Mouse (Mus musculus): ENCODE results near the gene Igsf9. TPM values are rescaled to one million over a fixed set of nuclear protein-coding genes. Genes with fewer than 3 reads are reported as not detected.

Igsf9 gene
- polyA plus RNA-seq, 1 experiment from 2014 or later, result 47.8 TPM

DNA sequence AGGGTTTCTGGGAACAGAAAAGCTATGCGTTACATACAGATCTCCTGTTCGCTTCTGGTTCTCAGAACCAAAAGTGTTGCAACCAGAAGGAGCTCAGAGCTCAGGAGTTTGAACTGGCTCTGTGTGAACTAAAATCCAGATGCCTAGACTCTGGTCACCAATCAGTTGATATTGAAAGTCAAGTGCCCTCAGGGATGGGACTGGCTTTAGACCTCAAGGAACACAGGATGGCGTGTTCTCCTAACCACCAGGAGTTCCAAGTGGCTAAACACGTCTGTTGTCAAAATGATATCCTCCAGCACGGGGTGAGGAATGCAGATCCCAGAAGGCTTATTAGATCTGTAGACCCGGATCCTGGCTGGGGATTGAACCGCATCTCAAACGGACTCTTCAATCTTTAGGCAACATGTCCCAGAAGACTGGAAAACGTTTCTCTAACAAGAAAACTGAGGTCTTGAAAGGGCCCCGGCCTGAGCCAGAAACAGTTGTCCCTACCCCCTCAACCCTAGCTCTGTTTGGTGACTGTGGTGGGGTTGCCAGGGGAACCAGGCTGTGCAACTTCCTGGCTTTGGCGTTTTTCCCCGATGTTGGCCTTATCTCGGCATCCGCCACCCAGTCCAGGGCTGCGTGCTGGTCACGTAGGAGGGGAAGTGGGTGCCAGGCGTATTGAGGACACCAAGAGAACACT lies 32.1 kb downstream of the Igsf9 start:
- WGBS, result 82% methylated on average over 17 of the region's 17 CpGs
- H3K27me3 ChIP-seq (ENCODE audit: control insufficient read depth, insufficient read depth, low read length), result no peaks in the 10 kb centered on the region
- H3K4me1 ChIP-seq (replicated peaks; ENCODE audit: control insufficient read depth, insufficient read depth, low read length), result no peaks in the 10 kb centered on the region
- no peaks in the 10 kb centered on the region for H3K9me3 ChIP-seq (ENCODE audit: control insufficient read depth, low read length)
- no peaks in the 10 kb centered on the region for H3K36me3 ChIP-seq (ENCODE audit: control insufficient read depth, insufficient read depth, low read length)
- no peak overlapping the region for H3K4me2 ChIP-seq (replicated peaks; ENCODE audit: low read depth, low read length)
- ATAC-seq (ENCODE audit: low FRiP score), result no peak
- H3K4me3 ChIP-seq (ENCODE audit: low read depth, low read length), result no peak overlapping the region
- no peak overlapping the region for H3K27ac ChIP-seq (ENCODE audit: low read depth, low read length)
- DNase-seq (ENCODE audit: low spot score), result no peak
- no peak overlapping the region for H3K9ac ChIP-seq (ENCODE audit: low read depth, low read length)

DNA sequence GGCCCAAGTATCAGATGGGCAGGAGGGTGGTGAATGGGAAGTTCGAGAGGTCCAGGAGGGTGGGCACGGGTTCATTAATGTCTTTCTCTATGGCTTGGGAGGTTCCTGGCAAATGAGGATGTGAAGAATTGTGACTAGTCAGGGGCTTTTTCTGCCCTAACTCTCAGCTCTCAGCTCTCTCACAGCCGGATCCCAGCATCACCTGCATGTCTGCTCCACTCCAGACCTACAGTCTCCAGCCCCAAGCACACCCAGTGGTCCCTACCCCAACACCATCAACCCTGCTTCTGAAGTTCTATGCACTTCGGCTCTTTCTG lies 32.6 kb downstream of the Igsf9 start:
- H3K27me3 ChIP-seq (ENCODE audit: control insufficient read depth, insufficient read depth, low read length), result no peaks in the 10 kb centered on the region
- H3K9me3 ChIP-seq (ENCODE audit: control insufficient read depth, low read length), result no peaks in the 10 kb centered on the region
- 71% methylated on average over 4 of the region's 4 CpGs for WGBS
- no peaks in the 10 kb centered on the region for H3K4me1 ChIP-seq (replicated peaks; ENCODE audit: control insufficient read depth, insufficient read depth, low read length)
- H3K4me3 ChIP-seq (ENCODE audit: low read depth, low read length), result no peak overlapping the region
- no peak for DNase-seq (ENCODE audit: low spot score)
- no peak overlapping the region for H3K27ac ChIP-seq (ENCODE audit: low read depth, low read length)
- H3K9ac ChIP-seq (ENCODE audit: low read depth, low read length), result no peak overlapping the region
- H3K36me3 ChIP-seq (ENCODE audit: control insufficient read depth, insufficient read depth, low read length), result no peaks in the 10 kb centered on the region
- ATAC-seq (ENCODE audit: low FRiP score), result no peak
- no peak overlapping the region for H3K4me2 ChIP-seq (replicated peaks; ENCODE audit: low read depth, low read length)

DNA sequence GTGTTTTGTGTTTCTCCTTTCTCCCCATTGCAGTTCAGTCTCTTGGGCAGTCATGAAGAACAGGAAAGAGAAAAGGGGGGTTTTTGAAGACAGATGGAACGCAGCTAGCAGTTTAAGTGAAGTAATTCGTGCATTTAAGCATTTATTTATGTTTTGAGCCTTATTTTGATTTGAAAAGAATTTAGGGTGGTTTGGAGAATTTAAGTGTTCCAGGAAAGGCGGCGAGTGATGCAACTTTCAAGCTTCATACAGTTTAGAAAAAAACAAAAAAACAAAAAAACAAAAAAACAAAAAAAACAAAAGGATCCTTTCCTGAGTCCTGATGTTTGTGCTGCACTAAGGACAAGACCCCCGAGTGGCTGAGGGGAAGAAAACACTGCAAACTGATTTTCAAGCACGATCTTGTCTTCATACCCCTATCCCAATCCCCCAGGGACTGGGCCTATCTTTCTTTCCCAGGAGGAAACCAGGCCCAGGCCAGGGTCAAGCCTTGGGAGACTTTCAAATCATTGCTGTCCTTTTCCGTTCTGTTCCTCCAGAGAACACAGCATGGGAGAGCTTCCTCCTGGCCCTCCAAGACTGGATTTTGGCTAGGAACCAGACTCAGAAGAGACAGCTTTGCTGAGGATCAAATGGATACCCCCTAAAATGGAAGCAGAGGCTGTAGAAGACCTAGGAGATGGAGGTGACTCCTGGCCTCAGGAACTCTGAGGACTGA lies 33.1 kb downstream of the Igsf9 start:
- ATAC-seq (ENCODE audit: low FRiP score) (no peak), DNase-seq (ENCODE audit: low spot score) (no peak)
- Histone ChIP-seq H3K4me1 (replicated peaks; ENCODE audit: control insufficient read depth, insufficient read depth, low read length) (no peaks in the 10 kb centered on the region), H3K9ac (ENCODE audit: low read depth, low read length) (no peak overlapping the region), H3K27ac (ENCODE audit: low read depth, low read length) (no peak overlapping the region), H3K4me2 (replicated peaks; ENCODE audit: low read depth, low read length) (no peak overlapping the region), H3K27me3 (ENCODE audit: control insufficient read depth, insufficient read depth, low read length) (no peaks in the 10 kb centered on the region), H3K4me3 (ENCODE audit: low read depth, low read length) (no peak overlapping the region), H3K9me3 (ENCODE audit: control insufficient read depth, low read length) (no peaks in the 10 kb centered on the region), H3K36me3 (ENCODE audit: control insufficient read depth, insufficient read depth, low read length) (no peaks in the 10 kb centered on the region)
- WGBS, result 81% methylated on average over 7 of the region's 7 CpGs

DNA sequence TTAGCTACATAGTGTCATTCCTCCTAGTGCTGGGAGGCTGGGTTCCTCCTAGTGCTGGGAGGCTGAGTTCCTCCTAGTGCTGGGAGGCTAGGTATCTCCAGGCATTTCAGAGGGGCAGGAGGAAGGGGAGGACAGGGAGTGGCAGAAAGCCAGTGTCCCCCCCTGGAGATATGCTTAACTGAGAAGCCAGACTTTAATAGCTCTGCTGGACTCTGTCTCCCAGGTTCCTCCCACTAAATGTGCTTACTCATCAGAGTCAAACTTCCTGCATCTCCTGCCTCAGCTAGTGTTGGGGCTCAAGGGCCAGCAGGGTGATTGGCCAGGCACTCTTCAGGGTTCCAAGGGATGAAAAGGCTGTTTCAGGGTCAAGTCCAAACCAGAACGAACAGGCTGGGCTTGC lies 33.8 kb downstream of the Igsf9 start:
- H3K4me3 ChIP-seq (ENCODE audit: low read depth, low read length), result no peak overlapping the region
- no peak overlapping the region for H3K9ac ChIP-seq (ENCODE audit: low read depth, low read length)
- ATAC-seq (ENCODE audit: low FRiP score) (no peak), DNase-seq (ENCODE audit: low spot score) (no peak)
- H3K36me3 ChIP-seq (ENCODE audit: control insufficient read depth, insufficient read depth, low read length), result no peaks in the 10 kb centered on the region
- H3K4me1 ChIP-seq (replicated peaks; ENCODE audit: control insufficient read depth, insufficient read depth, low read length), result no peaks in the 10 kb centered on the region
- no peak overlapping the region for H3K4me2 ChIP-seq (replicated peaks; ENCODE audit: low read depth, low read length)
- H3K27ac ChIP-seq (ENCODE audit: low read depth, low read length), result no peak overlapping the region
- H3K9me3 ChIP-seq (ENCODE audit: control insufficient read depth, low read length), result no peaks in the 10 kb centered on the region
- H3K27me3 ChIP-seq (ENCODE audit: control insufficient read depth, insufficient read depth, low read length), result no peaks in the 10 kb centered on the region
- WGBS, result 81% methylated on average over 1 of the region's 1 CpGs

DNA sequence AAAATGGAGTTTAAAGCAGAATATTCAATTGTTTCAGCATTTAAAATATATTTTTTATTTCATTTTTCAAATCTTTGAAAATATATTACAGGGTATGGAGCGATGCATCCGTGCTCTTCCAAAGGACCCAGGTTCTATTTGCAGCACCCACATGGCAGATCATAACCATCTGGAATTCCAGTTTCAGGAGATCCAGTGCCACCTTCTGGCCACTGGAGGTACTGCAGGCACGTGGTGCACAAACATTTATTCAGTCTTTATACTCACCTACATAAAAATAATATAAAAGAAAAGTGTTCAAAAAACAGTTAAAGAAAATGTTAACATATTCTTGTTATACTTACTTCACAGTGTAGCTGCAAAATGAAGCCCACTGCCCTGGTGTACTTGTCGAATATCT lies 36.4 kb downstream of the Igsf9 start:
- no peaks in the 10 kb centered on the region; the same call in 1 of the 2 replicates for H3K4me1 ChIP-seq (replicated peaks; ENCODE audit: control insufficient read depth, insufficient read depth, low read length)
- 78% methylated on average over 4 of the region's 4 CpGs for WGBS
- no peak overlapping the region for H3K9ac ChIP-seq (ENCODE audit: low read depth, low read length)
- no peak overlapping the region for H3K27ac ChIP-seq (ENCODE audit: low read depth, low read length)
- DNase-seq (ENCODE audit: low spot score) (no peak), ATAC-seq (ENCODE audit: low FRiP score) (no peak)
- H3K27me3 ChIP-seq (ENCODE audit: control insufficient read depth, insufficient read depth, low read length), result no peaks in the 10 kb centered on the region
- H3K36me3 ChIP-seq (ENCODE audit: control insufficient read depth, insufficient read depth, low read length), result no peaks in the 10 kb centered on the region
- no peaks in the 10 kb centered on the region for H3K9me3 ChIP-seq (ENCODE audit: control insufficient read depth, low read length)
- no peak overlapping the region for H3K4me3 ChIP-seq (ENCODE audit: low read depth, low read length)
- H3K4me2 ChIP-seq (replicated peaks; ENCODE audit: low read depth, low read length), result no peak overlapping the region

DNA sequence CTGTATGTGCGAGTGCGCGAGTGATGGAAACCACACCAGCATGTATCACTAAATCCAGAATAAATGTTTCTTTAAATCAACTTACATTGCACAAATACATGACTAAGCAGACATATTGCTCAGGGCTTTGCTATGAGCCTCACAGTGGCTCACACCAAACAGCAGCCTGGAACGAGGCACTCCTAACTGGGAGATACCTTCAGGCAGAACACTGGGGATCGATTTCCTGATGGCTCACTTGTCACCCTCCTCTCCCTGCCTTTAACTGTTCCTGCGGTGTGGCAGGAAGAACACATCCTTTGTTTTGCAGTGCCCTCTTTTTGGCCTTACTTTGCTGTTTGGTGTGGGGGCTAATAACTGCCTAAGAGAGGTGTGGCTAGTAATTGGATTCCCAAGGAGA lies 38.1 kb downstream of the Igsf9 start:
- no peaks in the 10 kb centered on the region; the same call in 1 of the 2 replicates for H3K4me1 ChIP-seq (replicated peaks; ENCODE audit: control insufficient read depth, insufficient read depth, low read length)
- ATAC-seq (ENCODE audit: low FRiP score) (no peak), DNase-seq (ENCODE audit: low spot score) (no peak)
- H3K36me3 ChIP-seq (ENCODE audit: control insufficient read depth, insufficient read depth, low read length), result no peaks in the 10 kb centered on the region
- H3K9ac ChIP-seq (ENCODE audit: low read depth, low read length), result no peak overlapping the region
- H3K27ac ChIP-seq (ENCODE audit: low read depth, low read length), result no peak overlapping the region
- H3K27me3 ChIP-seq (ENCODE audit: control insufficient read depth, insufficient read depth, low read length), result no peaks in the 10 kb centered on the region
- H3K4me2 ChIP-seq (replicated peaks; ENCODE audit: low read depth, low read length), result no peak overlapping the region
- 59% methylated on average over 6 of the region's 6 CpGs for WGBS
- no peak overlapping the region for H3K4me3 ChIP-seq (ENCODE audit: low read depth, low read length)
- no peaks in the 10 kb centered on the region for H3K9me3 ChIP-seq (ENCODE audit: control insufficient read depth, low read length)

DNA sequence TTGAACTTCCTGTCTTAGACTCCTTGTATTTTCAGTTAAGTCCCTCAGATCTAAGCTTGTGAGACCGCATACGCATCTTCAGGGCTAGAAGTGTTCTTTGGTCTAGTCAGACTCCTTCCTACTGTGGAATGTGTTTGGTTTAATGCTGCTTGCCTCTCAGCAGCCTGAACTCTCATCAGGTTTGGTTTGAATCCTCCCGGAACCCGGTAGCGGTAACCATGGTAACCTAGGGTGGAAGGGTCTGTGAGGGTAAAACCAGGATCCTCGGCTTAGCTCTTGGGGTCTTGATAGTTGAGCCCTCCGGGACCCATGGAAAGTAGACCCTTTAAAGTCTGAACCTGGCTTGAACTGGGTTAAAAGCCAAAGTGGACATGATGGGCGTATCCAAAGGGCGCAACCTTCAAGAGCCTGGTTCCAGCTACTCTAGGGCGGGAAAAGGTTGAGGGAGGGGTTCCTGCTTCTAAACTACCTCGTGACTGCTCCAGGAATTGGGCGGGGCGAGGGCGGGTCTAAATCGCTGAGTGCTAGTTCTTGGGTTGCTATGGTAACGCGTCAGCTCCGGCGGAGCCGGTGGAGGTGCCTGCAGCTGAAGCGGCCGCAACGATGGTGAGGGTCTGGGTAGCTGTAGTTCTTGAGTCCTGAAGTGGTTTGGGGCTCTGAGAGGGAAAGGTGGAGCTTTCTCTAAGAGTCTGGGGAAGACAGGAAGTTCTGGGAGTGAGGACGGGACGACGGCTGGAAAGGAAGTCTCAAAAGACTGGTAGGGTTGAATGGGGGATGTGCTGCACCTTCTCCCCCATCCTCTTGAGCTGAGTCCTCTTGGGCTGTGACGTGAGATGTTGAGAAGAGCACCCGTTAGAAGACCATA lies 39.2 kb downstream of the Igsf9 start, which contains the start of gene Cfap45:
Cfap45 (plus strand) TSS at position 226 of the 865 bp plus-strand sequence.
- no peaks in the 10 kb centered on the region for H3K9me3 ChIP-seq (ENCODE audit: control insufficient read depth, low read length)
- peak within 1 kb of the TSS; percentile 7; the same call in 1 of the 2 replicates for H3K9ac ChIP-seq (ENCODE audit: low read depth, low read length)
- WGBS, result 5% methylated on average over 28 of the region's 28 CpGs
- peak within 1 kb of the TSS; percentile 27 for H3K4me3 ChIP-seq (ENCODE audit: low read depth, low read length)
- DNase-seq (ENCODE audit: low spot score) (peak; percentile 91), ATAC-seq (ENCODE audit: low FRiP score) (peak; percentile 87)
- no peaks in the 10 kb centered on the region for H3K36me3 ChIP-seq (ENCODE audit: control insufficient read depth, insufficient read depth, low read length)
- no peaks in the 10 kb centered on the region; the same call in 1 of the 2 replicates for H3K4me1 ChIP-seq (replicated peaks; ENCODE audit: control insufficient read depth, insufficient read depth, low read length)
- H3K27me3 ChIP-seq (ENCODE audit: control insufficient read depth, insufficient read depth, low read length), result no peaks in the 10 kb centered on the region
- H3K27ac ChIP-seq (ENCODE audit: low read depth, low read length), result no peak within 1 kb of the TSS
- peak within 1 kb of the TSS; percentile 49 for H3K4me2 ChIP-seq (replicated peaks; ENCODE audit: low read depth, low read length)

DNA sequence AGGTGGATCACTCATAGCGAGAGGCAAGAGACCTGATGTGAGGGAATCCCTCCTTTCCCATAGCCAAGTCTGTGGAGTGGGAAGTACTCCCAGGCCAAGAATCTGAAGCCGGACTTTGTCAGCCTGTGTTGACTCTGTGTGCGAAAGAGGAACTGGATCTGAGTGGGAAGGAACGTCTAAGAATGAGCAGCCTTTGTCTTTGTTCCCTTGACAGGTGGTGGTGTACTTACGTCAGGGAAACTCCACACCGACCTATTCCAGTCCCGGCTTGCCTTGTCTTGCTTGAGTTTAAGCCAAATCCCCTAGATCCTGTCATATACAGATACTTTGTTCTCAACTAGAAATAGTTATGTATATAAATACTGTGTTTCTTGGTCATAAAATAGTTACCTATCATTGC lies 40.9 kb downstream of the Igsf9 start:
- Histone ChIP-seq H3K4me2 (replicated peaks; ENCODE audit: low read depth, low read length) (no peak overlapping the region), H3K9me3 (ENCODE audit: control insufficient read depth, low read length) (no peaks in the 10 kb centered on the region), H3K36me3 (ENCODE audit: control insufficient read depth, insufficient read depth, low read length) (no peaks in the 10 kb centered on the region), H3K4me1 (replicated peaks; ENCODE audit: control insufficient read depth, insufficient read depth, low read length) (no peaks in the 10 kb centered on the region; the same call in 1 of the 2 replicates), H3K27me3 (ENCODE audit: control insufficient read depth, insufficient read depth, low read length) (no peaks in the 10 kb centered on the region), H3K4me3 (ENCODE audit: low read depth, low read length) (no peak overlapping the region), H3K9ac (ENCODE audit: low read depth, low read length) (no peak overlapping the region), H3K27ac (ENCODE audit: low read depth, low read length) (no peak overlapping the region)
- ATAC-seq (ENCODE audit: low FRiP score) (no peak), DNase-seq (ENCODE audit: low spot score) (no peak)
- WGBS, result 64% methylated on average over 7 of the region's 7 CpGs

Data from hindbrain, embryonic 11.5 days (tissue).